Mouse (Mus musculus) testis, postnatal 14 days (tissue): ENCODE results near the gene Chn1.

Experiments used
- DNase-seq: peaks from one replicate; pipeline ENCODE4 v3.0.0; 2021; ENCODE audit warnings: low spot score

The Chn1 gene

GRCm38 (mm10) chr2:73745647-73746374 is 29.3 kb downstream of the Chn1 start:
- no peak for DNase-seq

GRCm38 (mm10) chr2:73741286-73741685 is 33.9 kb downstream of the Chn1 start:
- DNase-seq: no peak

- DNase-seq: no peak
These were observed 47.3 kb downstream of the Chn1 start for GRCm38 (mm10) chr2:73727868-73728267.

GRCm38 (mm10) chr2:73724934-73725333 is 50.2 kb downstream of the Chn1 start:
- no peak for DNase-seq

GRCm38 (mm10) chr2:73721821-73722220 is 53.3 kb downstream of the Chn1 start:
- DNase-seq: no peak

- DNase-seq: no peak
These were observed 62.7 kb downstream of the Chn1 start for GRCm38 (mm10) chr2:73712481-73712880.

GRCm38 (mm10) chr2:73693045-73693444 is 82.1 kb downstream of the Chn1 start:
- DNase-seq: no peak

GRCm38 (mm10) chr2:73690783-73691604 is 84.2 kb downstream of the Chn1 start:
- DNase-seq: no peak

GRCm38 (mm10) chr2:73682500-73682899 is 92.6 kb downstream of the Chn1 start:
- DNase-seq: no peak

GRCm38 (mm10) chr2:73680425-73681027 is 94.6 kb downstream of the Chn1 start:
- DNase-seq: no peak

- DNase-seq: no peak
These were observed 106.5 kb downstream of the Chn1 start for GRCm38 (mm10) chr2:73668608-73669007.

GRCm38 (mm10) chr2:73660566-73661134 is 114.5 kb downstream of the Chn1 start:
- DNase-seq: no peak

- no peak for DNase-seq
These were observed 115.2 kb downstream of the Chn1 start for GRCm38 (mm10) chr2:73659726-73660565.

- DNase-seq: no peak
These were observed 116.1 kb downstream of the Chn1 start for GRCm38 (mm10) chr2:73659041-73659440.

- no peak for DNase-seq
These were observed 117.2 kb downstream of the Chn1 start for GRCm38 (mm10) chr2:73657961-73658360.

- DNase-seq: no peak
These were observed 118.0 kb downstream of the Chn1 start for GRCm38 (mm10) chr2:73657151-73657550.

- DNase-seq: no peak
These were observed 119.5 kb downstream of the Chn1 start for GRCm38 (mm10) chr2:73655663-73656062.

GRCm38 (mm10) chr2:73654892-73655243 is 120.3 kb downstream of the Chn1 start:
- no peak for DNase-seq

- DNase-seq: no peak
These were observed 120.9 kb downstream of the Chn1 start for GRCm38 (mm10) chr2:73654059-73654891.

GRCm38 (mm10) chr2:73637688-73638087 is 137.5 kb downstream of the Chn1 start:
- DNase-seq: no peak

GRCm38 (mm10) chr2:73636387-73636786 is 138.8 kb downstream of the Chn1 start:
- DNase-seq: no peak
